Mouse (Mus musculus) midbrain, embryonic 11.5 days (tissue): ENCODE data around the gene Glp2r. TPM values are rescaled to one million over a fixed set of nuclear protein-coding genes. Genes with fewer than 3 reads are reported as not detected.
A peak's percentile ranks its signal among the peaks of the same experiment; 100 is the strongest.

Experiments used
- ATAC-seq: fragments of 200-750 bp; cut with Nextera tagmentation; 2 replicates; pipeline ENCODE4 v1.8.0; 2017; ENCODE audit warnings: moderate TSS enrichment, moderate library complexity; ENCODE audit not compliant: low FRiP score
- DNase-seq: peaks from one replicate; pipeline ENCODE4 v3.0.0; 2015; ENCODE audit warnings: low spot score; ENCODE audit errors: missing footprints
- H3K27ac ChIP-seq: fragments of 300-500 bp; sonication (generic); 2 replicates; pipeline ENCODE4 v1.5.1; 2014; ENCODE audit warnings: low read depth, low read length
- H3K27me3 ChIP-seq: fragments of 300-500 bp; sonication (generic); 2 replicates; pipeline ENCODE4 v1.6.1; 2014; ENCODE audit warnings: mild to moderate bottlenecking, low read length, moderate library complexity, mixed read lengths; ENCODE audit not compliant: control insufficient read depth, insufficient read depth
- H3K36me3 ChIP-seq: fragments of 300-500 bp; sonication (generic); 2 replicates; pipeline ENCODE4 v1.6.1; 2014; ENCODE audit warnings: mild to moderate bottlenecking, low read length, moderate library complexity, mixed read lengths; ENCODE audit not compliant: control insufficient read depth, insufficient read depth
- H3K4me1 ChIP-seq: fragments of 300-500 bp; sonication (generic); 2 replicates; pipeline ENCODE4 v1.6.1; 2014; ENCODE audit warnings: low read length; ENCODE audit not compliant: control insufficient read depth, insufficient read depth
- H3K4me2 ChIP-seq: fragments of 300-500 bp; sonication (generic); 2 replicates; pipeline ENCODE4 v1.6.1; 2014; ENCODE audit warnings: mild to moderate bottlenecking, moderate library complexity
- H3K4me3 ChIP-seq: fragments of 300-500 bp; sonication (generic); 2 replicates; pipeline ENCODE4 v1.5.1; 2014; ENCODE audit warnings: low read depth, low read length
- H3K9ac ChIP-seq: fragments of 300-500 bp; sonication (generic); 2 replicates; pipeline ENCODE4 v1.6.1; 2014; ENCODE audit warnings: low read length
- H3K9me3 ChIP-seq: fragments of 300-500 bp; sonication (generic); 2 replicates; pipeline ENCODE4 v1.6.1; 2016; ENCODE audit warnings: low read length; ENCODE audit not compliant: control insufficient read depth
- WGBS: fragments of 180-500 bp; shearing (Covaris S2); extraction: QIAGEN DNeasy Blood & Tissue Kit; methylation state at CpG from one replicate; pipeline ENCODE4 v1.1.7; 2014; 5-methylcytosine and 5-hydroxymethylcytosine counted together
- polyA plus RNA-seq: library from polyadenylated mRNA; unstranded; fragments of >200 nt; fragmentation: Nextera tagmentation; extraction: Ambion mirVana; gene quantifications from 2 replicates; pipeline ENCODE4 v1.2.1, GENCODE M21; 2014

The Glp2r gene
- polyA plus RNA-seq, 1 experiment from 2014 or later: not detected

DNA sequence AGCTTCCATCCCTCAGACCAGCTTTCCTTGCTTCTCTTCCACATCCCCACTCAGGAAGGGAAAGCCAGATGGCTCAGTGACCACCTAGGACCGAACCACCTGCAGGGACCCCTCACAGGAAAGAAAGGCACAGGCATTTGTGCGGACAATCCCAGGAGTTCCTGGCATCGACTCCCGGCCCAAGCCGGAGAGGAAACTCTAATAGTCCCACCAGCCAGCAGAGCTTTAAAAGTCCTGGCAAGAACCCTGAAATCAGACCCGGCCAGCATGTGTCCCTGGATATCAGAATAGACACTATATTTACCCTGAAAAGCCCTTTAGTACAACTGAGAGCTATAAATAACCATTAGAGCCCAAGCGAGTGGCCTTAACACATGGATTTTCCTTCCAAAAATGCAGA lies 27.0 kb upstream of the Glp2r start, which contains the start of gene Dhrs7c:
TSS of gene Dhrs7c (plus strand) at position 257 of the 400 bp plus-strand sequence.
- DNase-seq (no peak), ATAC-seq (no peak)
- H3K4me3 ChIP-seq: no peak within 1 kb of the TSS
- no peaks in the 10 kb centered on the region for H3K36me3 ChIP-seq
- no peaks in the 10 kb centered on the region for H3K4me1 ChIP-seq
- H3K9ac ChIP-seq: no peak within 1 kb of the TSS
- no peak within 1 kb of the TSS for H3K27ac ChIP-seq
- no peaks in the 10 kb centered on the region for H3K27me3 ChIP-seq
- 87% methylated on average over 7 of the region's 7 CpGs for WGBS
- no peaks in the 10 kb centered on the region for H3K9me3 ChIP-seq
- no peak within 1 kb of the TSS for H3K4me2 ChIP-seq

DNA sequence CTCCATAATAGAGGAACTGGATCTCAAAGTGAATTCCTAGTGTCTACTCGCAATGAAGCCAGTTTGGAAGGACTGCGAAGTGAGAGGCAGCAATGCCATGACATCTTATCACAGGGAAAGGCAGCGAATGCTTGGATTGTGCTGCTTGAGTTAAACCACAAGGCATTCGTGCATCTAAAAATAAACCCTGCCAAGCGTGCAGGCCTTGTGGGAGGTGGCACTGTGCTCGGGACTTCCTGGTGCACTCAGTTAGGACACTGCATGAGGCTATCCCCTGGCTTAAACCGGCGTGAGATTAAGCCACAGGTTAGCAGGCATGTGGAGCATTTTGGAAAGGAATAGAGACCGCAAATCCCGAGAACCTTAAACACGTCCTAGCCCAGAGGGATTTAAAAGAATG lies 19.2 kb upstream of the Glp2r start:
- no peaks in the 10 kb centered on the region for H3K36me3 ChIP-seq
- H3K4me2 ChIP-seq: no peak overlapping the region
- 80% methylated on average over 11 of the region's 11 CpGs for WGBS
- no peak overlapping the region for H3K4me3 ChIP-seq
- H3K9me3 ChIP-seq: no peaks in the 10 kb centered on the region
- ATAC-seq: no peak
- H3K9ac ChIP-seq: no peak overlapping the region
- no peak for DNase-seq
- no peaks in the 10 kb centered on the region for H3K27me3 ChIP-seq
- H3K27ac ChIP-seq: no peak overlapping the region
- no peaks in the 10 kb centered on the region for H3K4me1 ChIP-seq

DNA sequence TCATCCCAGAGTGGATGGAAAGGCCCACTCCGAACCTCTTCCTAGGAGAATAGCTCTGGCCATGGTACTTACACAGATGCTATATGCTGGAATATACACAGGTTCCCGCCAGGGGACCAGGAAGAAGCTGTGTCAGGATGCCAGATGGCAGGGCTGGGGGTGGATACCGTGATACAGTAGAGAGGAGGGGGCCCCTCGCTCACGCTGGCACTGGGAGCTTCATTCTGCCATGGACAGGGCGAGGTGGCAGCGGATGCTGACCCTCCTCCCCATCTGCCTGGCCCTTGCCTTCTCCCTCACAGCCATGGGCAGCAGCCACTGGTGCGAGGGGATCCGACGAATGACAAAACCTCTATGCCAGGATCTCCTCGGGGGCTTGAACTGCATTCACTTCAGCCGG lies 3.4 kb upstream of the Glp2r start, which contains the start of gene Gsg1l2:
TSS of gene Gsg1l2 (plus strand) at position 230 of the 400 bp plus-strand sequence.
- H3K4me2 ChIP-seq: no peak within 1 kb of the TSS
- H3K4me1 ChIP-seq: no peaks in the 10 kb centered on the region
- no peak for ATAC-seq
- H3K4me3 ChIP-seq: no peak within 1 kb of the TSS
- 87% methylated on average over 12 of the region's 12 CpGs for WGBS
- no peak within 1 kb of the TSS for H3K9ac ChIP-seq
- no peak within 1 kb of the TSS for H3K27ac ChIP-seq
- DNase-seq: no peak
- no peaks in the 10 kb centered on the region for H3K9me3 ChIP-seq
- no peaks in the 10 kb centered on the region for H3K27me3 ChIP-seq
- no peaks in the 10 kb centered on the region for H3K36me3 ChIP-seq

DNA sequence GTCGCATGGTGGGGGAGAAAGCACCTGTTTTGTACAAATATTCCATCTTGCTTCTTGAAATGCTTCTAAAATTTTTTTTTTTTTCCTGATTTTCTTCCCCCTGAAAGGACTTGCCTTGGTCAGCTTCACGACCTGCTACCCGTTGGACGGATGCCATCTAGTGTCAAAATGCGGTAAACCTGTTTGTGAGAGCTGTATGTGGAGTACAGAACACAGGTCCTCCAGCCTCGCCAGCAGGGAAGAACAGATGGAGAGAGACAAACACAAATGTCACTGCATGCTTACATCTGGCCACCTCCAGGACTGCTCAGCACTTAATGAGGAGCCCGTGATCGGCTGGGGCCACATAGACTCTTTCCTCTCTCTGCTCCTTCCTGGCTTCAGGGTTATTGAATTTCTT lies 1.6 kb upstream of the Glp2r start:
- 33% methylated on average over 8 of the region's 8 CpGs for WGBS
- Histone ChIP-seq H3K4me3 (no peak overlapping the region), H3K9me3 (no peaks in the 10 kb centered on the region), H3K27me3 (no peaks in the 10 kb centered on the region), H3K4me1 (no peaks in the 10 kb centered on the region), H3K4me2 (no peak overlapping the region), H3K36me3 (no peaks in the 10 kb centered on the region), H3K9ac (no peak overlapping the region), H3K27ac (no peak overlapping the region)
- DNase-seq (peak; percentile 90), ATAC-seq (no peak)

DNA sequence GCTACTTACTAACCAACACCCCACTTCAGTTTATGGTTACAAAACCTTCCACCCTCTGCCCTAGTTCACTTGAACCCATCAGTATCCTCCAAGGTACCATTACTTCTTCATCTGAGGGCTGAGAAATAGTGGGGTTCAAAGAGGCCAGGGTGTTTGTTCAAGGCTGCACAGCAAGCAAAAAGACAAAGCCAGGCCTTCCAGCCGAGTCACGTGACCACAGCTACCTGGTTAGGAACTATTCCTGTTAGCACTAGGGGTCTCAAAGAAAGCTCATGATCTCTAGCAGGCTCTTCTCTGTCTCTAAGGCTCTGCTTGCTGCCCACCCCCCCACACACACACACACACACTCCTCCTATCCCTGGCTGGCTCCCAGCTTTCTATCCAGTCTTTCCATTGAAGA lies 738 bp upstream of the Glp2r start:
- no peak for DNase-seq
- no peaks in the 10 kb centered on the region for H3K36me3 ChIP-seq
- 91% methylated on average over 2 of the region's 2 CpGs for WGBS
- no peak overlapping the region for H3K4me3 ChIP-seq
- H3K27me3 ChIP-seq: no peaks in the 10 kb centered on the region
- H3K9me3 ChIP-seq: no peaks in the 10 kb centered on the region
- H3K4me1 ChIP-seq: no peaks in the 10 kb centered on the region
- H3K9ac ChIP-seq: no peak overlapping the region
- H3K27ac ChIP-seq: no peak overlapping the region
- H3K4me2 ChIP-seq: no peak overlapping the region
- ATAC-seq: no peak

DNA sequence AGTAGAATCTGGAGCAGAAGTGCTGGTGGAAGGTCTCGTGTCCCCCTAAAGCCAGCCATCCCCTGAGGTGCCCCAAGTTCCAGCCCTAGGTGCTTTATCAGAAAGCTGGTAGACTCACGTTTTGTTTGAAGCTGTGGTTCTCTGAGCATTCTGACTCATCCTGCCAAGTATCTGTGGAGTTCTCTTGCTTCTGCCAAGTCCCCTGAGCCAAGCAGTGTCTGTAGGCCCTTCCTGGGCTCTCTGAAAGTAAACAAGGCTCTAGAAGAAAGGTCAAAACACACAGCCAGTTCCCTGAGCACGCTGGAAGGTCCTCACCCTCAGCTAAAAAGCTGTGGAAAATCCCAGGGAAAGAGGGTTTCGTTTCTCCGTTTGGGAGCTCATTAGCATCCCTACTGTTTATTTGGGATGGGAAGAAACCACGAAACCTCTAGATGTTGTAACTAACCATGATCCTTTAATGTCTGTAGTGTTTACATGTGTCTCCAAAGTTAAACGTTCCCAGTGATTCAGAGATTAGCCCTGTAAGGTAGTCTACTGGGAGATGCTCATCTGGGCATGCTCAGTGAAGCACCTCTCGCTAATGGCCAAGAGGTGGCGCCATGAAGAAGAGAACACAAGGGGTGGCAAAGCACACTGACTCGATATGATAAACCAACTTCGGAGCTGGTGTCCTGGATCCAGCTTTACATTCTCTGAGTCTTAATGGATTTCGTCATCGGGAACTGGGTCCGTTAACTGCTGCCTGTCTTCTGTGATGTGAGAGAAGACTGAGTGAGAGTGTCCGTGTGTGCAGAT lies 13.4 kb downstream of the Glp2r start:
- H3K9ac ChIP-seq: no peak overlapping the region
- H3K9me3 ChIP-seq: no peaks in the 10 kb centered on the region
- no peak overlapping the region for H3K4me3 ChIP-seq
- no peak overlapping the region for H3K4me2 ChIP-seq
- no peaks in the 10 kb centered on the region for H3K27me3 ChIP-seq
- 74% methylated on average over 15 of the region's 15 CpGs for WGBS
- H3K27ac ChIP-seq: no peak overlapping the region
- H3K4me1 ChIP-seq: no peaks in the 10 kb centered on the region
- ATAC-seq: no peak
- no peak for DNase-seq
- H3K36me3 ChIP-seq: no peaks in the 10 kb centered on the region

DNA sequence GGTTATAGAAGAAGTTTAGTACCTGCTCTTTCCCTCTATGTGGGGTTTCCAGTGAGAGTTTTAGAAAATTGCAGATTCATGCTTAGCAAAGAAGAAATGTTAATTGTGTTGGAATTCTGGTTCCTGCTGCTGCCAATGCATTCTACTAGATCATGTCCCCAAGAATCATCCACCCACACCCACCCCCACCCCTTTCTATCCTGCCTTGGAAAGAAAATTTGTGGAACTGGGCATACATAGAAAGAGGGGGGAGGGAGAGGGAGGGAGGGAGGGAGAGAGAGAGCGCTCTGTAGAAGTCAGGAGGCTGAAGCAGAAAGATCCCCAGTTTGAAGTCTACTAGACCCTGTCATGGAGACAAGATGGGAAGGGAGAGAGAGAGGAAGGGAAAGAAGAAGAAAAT lies 14.7 kb downstream of the Glp2r start:
- no peaks in the 10 kb centered on the region for H3K36me3 ChIP-seq
- H3K27ac ChIP-seq: no peak overlapping the region
- no peak overlapping the region for H3K4me2 ChIP-seq
- H3K4me3 ChIP-seq: no peak overlapping the region
- no peaks in the 10 kb centered on the region for H3K27me3 ChIP-seq
- ATAC-seq: no peak
- no peaks in the 10 kb centered on the region for H3K4me1 ChIP-seq
- WGBS: 100% methylated on average over 1 of the region's 1 CpGs
- no peak for DNase-seq
- no peak overlapping the region for H3K9ac ChIP-seq
- no peaks in the 10 kb centered on the region for H3K9me3 ChIP-seq

DNA sequence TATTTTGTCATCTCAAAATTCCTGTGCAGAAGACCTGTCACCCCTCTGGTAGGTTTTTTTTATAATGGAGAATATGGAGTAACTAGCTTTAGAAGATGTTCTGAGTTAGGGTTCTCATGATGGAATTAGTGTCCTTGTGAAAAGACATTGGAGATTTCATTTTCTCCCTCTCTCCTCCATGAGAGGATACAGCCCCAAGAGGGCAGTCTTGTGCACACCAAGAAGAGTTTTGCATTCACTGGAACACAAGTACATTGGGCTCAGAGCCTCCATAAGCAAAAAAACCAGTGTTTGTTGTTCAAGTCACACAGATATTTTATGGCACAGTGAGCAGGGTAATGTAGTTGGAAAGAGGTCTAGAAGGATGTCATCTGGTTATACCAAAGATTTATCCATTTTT lies 29.4 kb downstream of the Glp2r start:
- ATAC-seq (no peak), DNase-seq (no peak)
- Histone ChIP-seq H3K36me3 (no peaks in the 10 kb centered on the region), H3K4me1 (no peaks in the 10 kb centered on the region), H3K9me3 (no peaks in the 10 kb centered on the region), H3K9ac (no peak overlapping the region), H3K27ac (no peak overlapping the region), H3K27me3 (no peaks in the 10 kb centered on the region), H3K4me2 (no peak overlapping the region), H3K4me3 (no peak overlapping the region)

DNA sequence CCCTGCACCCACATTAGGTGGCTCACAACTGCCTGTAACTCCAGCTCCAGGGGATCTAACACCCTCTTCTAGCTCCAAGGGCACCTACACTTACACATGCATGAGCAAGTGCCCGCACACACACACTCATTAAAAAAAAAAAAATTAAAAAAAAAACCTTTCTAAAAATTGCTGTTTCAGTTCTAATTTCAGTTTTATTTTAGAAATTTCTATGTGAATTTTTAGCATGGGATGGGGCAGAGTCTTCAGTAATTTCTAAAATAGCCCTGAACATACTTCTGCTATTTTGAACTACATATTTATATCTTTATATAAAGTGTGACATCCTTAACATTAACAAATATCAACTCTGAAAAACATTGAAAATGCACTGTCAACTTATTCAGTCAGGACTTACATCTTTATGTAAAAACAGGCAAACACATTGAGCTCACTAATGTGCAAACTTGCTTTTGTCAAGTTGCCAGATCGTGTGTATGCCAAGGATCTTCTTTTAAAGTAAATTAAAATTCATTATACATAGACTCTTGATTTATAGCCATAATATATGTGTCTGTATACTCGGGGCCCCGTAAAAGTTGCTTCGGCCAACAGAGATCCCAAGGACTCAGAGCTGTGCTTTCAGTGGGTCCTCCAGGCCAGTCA lies 32.0 kb downstream of the Glp2r start:
- 93% methylated on average over 5 of the region's 5 CpGs for WGBS
- Histone ChIP-seq H3K27ac (no peak overlapping the region), H3K4me2 (no peak overlapping the region), H3K9me3 (no peaks in the 10 kb centered on the region), H3K4me3 (no peak overlapping the region), H3K27me3 (no peaks in the 10 kb centered on the region), H3K9ac (no peak overlapping the region), H3K36me3 (no peaks in the 10 kb centered on the region), H3K4me1 (no peaks in the 10 kb centered on the region)
- ATAC-seq: no peak
- no peak for DNase-seq
